Mouse (Mus musculus) intestine, postnatal 0 days (tissue): ENCODE results near the gene Engase. TPM values are rescaled to one million over a fixed set of nuclear protein-coding genes. Genes with fewer than 3 reads are reported as not detected.

ENCODE experiments used
- ATAC-seq: fragments of 200-750 bp; cut with Nextera tagmentation; 2 replicates; pipeline ENCODE4 v1.8.0; 2017; ENCODE audit warnings: mild to moderate bottlenecking, moderate TSS enrichment, moderate library complexity
- H3K27ac ChIP-seq: fragments of 300-500 bp; sonication (generic); 2 replicates; pipeline ENCODE4 v1.5.1; 2014; ENCODE audit warnings: mild to moderate bottlenecking, low read depth, low read length, moderate library complexity
- H3K27me3 ChIP-seq: fragments of 300-500 bp; sonication (generic); replicated peaks from 2 replicates; pipeline ENCODE4 v1.6.1; 2014; ENCODE audit warnings: low read length, mixed read lengths; ENCODE audit not compliant: control insufficient read depth, insufficient read depth
- H3K36me3 ChIP-seq: fragments of 300-500 bp; sonication (generic); 2 replicates; pipeline ENCODE4 v1.6.1; 2014; ENCODE audit warnings: mild to moderate bottlenecking, moderate library complexity; ENCODE audit not compliant: control insufficient read depth, insufficient read depth
- H3K4me1 ChIP-seq: fragments of 300-500 bp; sonication (generic); replicated peaks from 2 replicates; pipeline ENCODE4 v1.6.1; 2014; ENCODE audit warnings: antibody characterized with exemption, low read length, mixed read lengths; ENCODE audit not compliant: control insufficient read depth, insufficient read depth
- H3K4me2 ChIP-seq: fragments of 300-500 bp; sonication (generic); replicated peaks from 2 replicates; pipeline ENCODE4 v1.6.1; 2014; ENCODE audit warnings: low read depth, mild to moderate bottlenecking, moderate library complexity
- H3K4me3 ChIP-seq: fragments of 300-500 bp; sonication (generic); 2 replicates; pipeline ENCODE4 v1.5.1; 2014; ENCODE audit warnings: low read depth, low read length
- H3K9ac ChIP-seq: fragments of 300-500 bp; sonication (generic); 2 replicates; pipeline ENCODE4 v1.6.1; 2014; ENCODE audit warnings: mild to moderate bottlenecking, low read depth, low read length
- H3K9me3 ChIP-seq: fragments of 300-500 bp; sonication (generic); 2 replicates; pipeline ENCODE4 v1.6.1; 2016; ENCODE audit warnings: mixed run types; ENCODE audit not compliant: control insufficient read depth
- CTCF ChIP-seq: sonication (generic); IDR thresholded peaks from 2 replicates; pipeline ENCODE4 v1.5.1; 2016; ENCODE audit warnings: low read depth, mild to moderate bottlenecking, control low read depth, antibody characterized with exemption, moderate library complexity
- WGBS: fragments of 180-500 bp; shearing (Covaris S2); extraction: QIAGEN DNeasy Blood & Tissue Kit; methylation state at CpG from one replicate; pipeline ENCODE4 v1.1.7; 2014; 5-methylcytosine and 5-hydroxymethylcytosine counted together
- polyA plus RNA-seq: library from polyadenylated mRNA; unstranded; fragments of >200 nt; fragmentation: Nextera tagmentation; extraction: Ambion mirVana; gene quantifications from 2 replicates; pipeline ENCODE4 v1.2.1, GENCODE M21; 2015

Gene Engase
- polyA plus RNA-seq, 1 experiment from 2014 or later = 11.3 TPM

DNA sequence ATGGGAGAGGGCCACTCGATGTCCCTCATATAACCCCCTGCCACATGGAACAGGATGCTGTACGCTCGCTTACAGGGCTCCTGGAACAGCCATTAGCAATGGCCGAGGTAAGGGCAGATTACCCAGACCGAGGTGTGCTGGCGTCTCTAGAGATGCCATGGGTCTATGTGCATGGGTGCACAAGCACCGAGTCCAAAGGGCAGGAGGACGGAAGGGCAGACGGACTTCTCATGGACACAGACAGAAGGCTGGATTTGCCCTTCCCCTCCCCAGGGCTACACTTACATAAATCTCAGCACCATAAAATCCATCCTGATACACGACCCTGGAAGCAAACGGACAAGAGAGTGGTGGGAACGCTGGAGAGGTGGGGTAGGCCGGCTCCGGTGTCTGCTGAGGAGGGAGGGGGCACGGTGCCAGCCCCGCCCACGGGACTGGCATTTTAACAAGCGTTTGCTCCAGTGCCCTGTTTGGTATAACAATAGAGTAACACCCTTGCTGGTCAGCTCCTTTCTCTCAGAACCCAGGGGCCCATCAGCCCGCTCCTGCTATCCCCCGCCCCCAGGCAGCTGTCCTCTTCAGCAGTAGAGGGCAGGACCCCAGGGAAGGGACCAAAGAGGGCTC is 19.5 kb downstream of the Engase start:
- H3K9ac ChIP-seq = no peak overlapping the region
- H3K4me1 ChIP-seq = no peaks in the 10 kb centered on the region
- ATAC-seq = no peak
- no peaks in the 10 kb centered on the region for H3K9me3 ChIP-seq
- no peaks in the 10 kb centered on the region for H3K27me3 ChIP-seq
- TF ChIP-seq CTCF = no peak
- WGBS = 59% methylated on average over 20 of the region's 20 CpGs
- no peak overlapping the region for H3K4me2 ChIP-seq
- H3K36me3 ChIP-seq = no peaks in the 10 kb centered on the region
- H3K4me3 ChIP-seq = no peak overlapping the region
- H3K27ac ChIP-seq = no peak overlapping the region

DNA sequence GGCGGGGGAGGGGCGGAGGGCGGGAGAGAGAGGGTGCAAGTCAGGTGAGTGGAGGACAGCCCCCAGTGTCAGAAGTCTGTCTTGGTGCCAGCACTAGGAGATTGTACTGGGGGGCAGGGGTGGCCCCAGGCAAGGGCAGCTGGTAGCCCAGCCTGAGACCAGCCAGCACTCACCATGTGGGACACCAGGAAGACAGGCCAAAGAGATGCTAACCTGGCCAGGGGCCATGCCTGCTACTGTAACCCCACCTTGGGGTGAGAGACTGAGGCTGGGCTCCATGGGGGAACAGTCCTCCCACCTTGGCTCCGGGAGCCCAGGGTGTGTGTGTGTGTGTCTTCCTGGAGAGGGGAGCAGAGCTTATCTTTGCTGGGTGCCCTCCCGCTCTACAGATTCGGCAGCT is 26.4 kb downstream of the Engase start:
- H3K36me3 ChIP-seq = no peaks in the 10 kb centered on the region
- no peak overlapping the region for H3K27ac ChIP-seq
- no peaks in the 10 kb centered on the region for H3K4me1 ChIP-seq
- H3K4me3 ChIP-seq = no peak overlapping the region
- H3K9ac ChIP-seq = no peak overlapping the region
- H3K9me3 ChIP-seq = no peaks in the 10 kb centered on the region
- no peak for TF ChIP-seq CTCF
- no peak overlapping the region for H3K4me2 ChIP-seq
- 53% methylated on average over 6 of the region's 6 CpGs for WGBS
- H3K27me3 ChIP-seq = peaks cover 7% of the 10 kb centered on the region
- no peak for ATAC-seq

DNA sequence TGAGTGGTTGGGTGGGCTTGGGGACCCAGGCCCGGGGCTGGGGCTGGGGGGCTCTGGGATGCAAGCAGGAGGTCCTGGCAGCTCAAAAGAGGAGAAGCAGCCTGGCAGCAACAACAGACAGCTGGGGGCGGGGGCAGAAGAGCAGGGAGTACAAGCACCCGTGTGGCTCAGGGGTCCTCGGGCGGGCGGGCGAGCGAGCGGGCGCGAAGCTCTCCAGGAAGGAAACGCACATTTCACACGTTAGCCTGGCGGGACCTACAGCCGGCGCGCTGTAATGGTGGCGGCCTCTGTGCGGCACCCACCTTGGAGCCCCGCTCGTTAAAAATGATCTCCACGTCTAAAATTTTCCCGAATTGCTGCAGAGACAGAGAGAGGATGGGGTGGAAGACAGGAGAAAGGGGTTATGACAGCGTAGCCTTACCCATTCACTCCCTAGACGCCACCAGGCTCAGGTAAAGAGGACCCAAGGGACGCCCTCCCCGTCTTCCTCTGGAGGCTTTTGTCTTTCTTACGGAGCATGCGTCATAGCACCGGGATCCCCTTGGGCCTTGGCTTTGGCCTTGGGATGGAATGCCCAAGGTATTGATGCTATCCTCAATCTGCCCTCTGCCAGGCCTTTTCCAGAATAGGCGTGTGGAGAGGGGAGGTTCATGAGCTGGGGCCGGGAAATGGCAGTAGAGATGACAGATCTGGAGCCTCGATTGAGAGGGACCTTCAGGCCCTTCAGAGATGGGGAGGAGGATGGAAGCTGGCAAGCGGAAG is 27.0 kb downstream of the Engase start:
- no peak overlapping the region for H3K4me2 ChIP-seq
- ATAC-seq = no peak

DNA sequence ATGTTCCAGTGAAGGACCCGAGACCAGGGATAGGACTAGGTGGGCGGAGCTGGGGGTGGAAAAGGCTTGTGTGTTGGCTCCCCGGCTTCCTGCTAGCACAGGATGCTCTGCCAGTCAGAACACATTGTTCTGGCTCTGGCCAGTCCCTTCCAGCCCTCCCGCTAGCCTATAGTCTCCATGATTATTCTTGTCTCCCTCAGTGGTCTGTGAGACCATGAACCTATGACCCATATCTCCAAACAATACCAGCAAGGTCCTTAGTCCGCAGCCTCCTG is 27.5 kb downstream of the Engase start:
- Histone ChIP-seq H3K9ac (no peak overlapping the region), H3K4me2 (no peak overlapping the region), H3K36me3 (no peaks in the 10 kb centered on the region), H3K4me3 (no peak overlapping the region), H3K27ac (no peak overlapping the region), H3K4me1 (no peaks in the 10 kb centered on the region), H3K9me3 (no peaks in the 10 kb centered on the region), H3K27me3 (peaks cover 7% of the 10 kb centered on the region)
- TF ChIP-seq CTCF = no peak
- no peak for ATAC-seq
- WGBS = 55% methylated on average over 5 of the region's 5 CpGs

More for the DNA sequence above, 27.0 kb downstream of the Engase start:
- H3K36me3 ChIP-seq = no peaks in the 10 kb centered on the region
- H3K9me3 ChIP-seq = no peaks in the 10 kb centered on the region
- H3K4me1 ChIP-seq = no peaks in the 10 kb centered on the region
- WGBS = 22% methylated on average over 34 of the region's 34 CpGs
- no peak overlapping the region for H3K27ac ChIP-seq
- H3K9ac ChIP-seq = no peak overlapping the region
- H3K27me3 ChIP-seq = peaks cover 7% of the 10 kb centered on the region
- H3K4me3 ChIP-seq = no peak overlapping the region
- no peak for TF ChIP-seq CTCF

DNA sequence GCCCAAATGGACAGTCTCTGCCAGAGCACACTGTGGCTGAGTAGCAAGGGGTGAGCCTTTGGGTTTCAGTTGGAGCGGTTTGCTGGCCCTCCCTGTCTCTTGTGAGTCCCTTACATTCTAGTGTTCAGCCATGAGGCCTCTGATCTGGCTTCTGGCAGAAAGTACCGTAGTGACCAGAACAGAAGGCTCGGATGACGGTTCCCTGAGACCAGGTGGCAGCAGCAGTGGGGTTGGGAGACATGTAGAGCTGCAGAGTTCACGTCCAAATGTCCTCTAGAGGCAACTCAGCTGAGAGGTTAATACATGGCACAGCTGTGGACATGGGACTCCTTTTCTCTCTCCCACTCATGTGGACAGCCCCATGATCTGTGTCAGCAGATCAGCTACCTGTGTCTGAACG is 30.5 kb downstream of the Engase start:
- H3K4me3 ChIP-seq = no peak overlapping the region
- no peaks in the 10 kb centered on the region for H3K9me3 ChIP-seq
- WGBS = 83% methylated on average over 6 of the region's 6 CpGs
- H3K4me2 ChIP-seq = no peak overlapping the region
- TF ChIP-seq CTCF = no peak
- H3K36me3 ChIP-seq = no peaks in the 10 kb centered on the region
- no peak overlapping the region for H3K9ac ChIP-seq
- no peak overlapping the region for H3K27ac ChIP-seq
- peaks cover 7% of the 10 kb centered on the region for H3K27me3 ChIP-seq
- ATAC-seq = no peak
- H3K4me1 ChIP-seq = no peaks in the 10 kb centered on the region

DNA sequence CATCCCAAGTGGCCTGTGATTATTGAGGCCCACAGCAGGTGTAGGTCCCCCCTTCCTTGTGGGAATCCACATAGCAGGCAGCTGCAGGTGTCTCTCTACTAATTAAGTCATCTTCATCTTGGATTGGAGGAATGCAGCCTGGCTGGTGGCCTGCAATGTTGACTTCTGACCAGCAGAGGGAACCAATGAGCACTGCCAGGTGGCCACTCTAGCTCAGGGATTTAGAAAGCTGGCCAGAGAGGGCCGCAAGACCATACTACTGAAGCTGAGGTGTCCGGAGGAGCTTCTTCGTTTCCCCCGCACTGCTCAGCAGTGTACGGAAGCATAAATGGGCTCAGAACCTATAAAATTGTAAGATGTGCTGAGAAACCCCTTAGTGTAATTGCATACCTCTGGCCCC is 31.3 kb downstream of the Engase start:
- WGBS = 22% methylated on average over 5 of the region's 5 CpGs
- no peak overlapping the region for H3K4me2 ChIP-seq
- ATAC-seq = no peak; the same call in 1 of the 2 replicates
- H3K27ac ChIP-seq = no peak overlapping the region
- no peaks in the 10 kb centered on the region for H3K36me3 ChIP-seq
- H3K9ac ChIP-seq = no peak overlapping the region
- no peak overlapping the region for H3K4me3 ChIP-seq
- H3K9me3 ChIP-seq = no peaks in the 10 kb centered on the region
- H3K4me1 ChIP-seq = no peaks in the 10 kb centered on the region
- H3K27me3 ChIP-seq = peaks cover 7% of the 10 kb centered on the region
- TF ChIP-seq CTCF = peak; percentile 98
